Mouse (Mus musculus) thymus, adult 2 months (tissue): ENCODE measurements at regions not wholly inside any gene's neighbourhood (a gene's known extent, or its start where the extent isn't known, plus 50 kb on each side); places are given as distances from the start of the nearest gene placed in this dataset.

Source experiments
- DNase-seq: peaks from one replicate; pipeline ENCODE4 v3.0.0; 2021
- H3K27ac ChIP-seq: fragments of 200-500 bp; 2 replicates; pipeline ENCODE4 v1.5.1; 2012; ENCODE audit warnings: low read length, control low read depth; ENCODE audit not compliant: control insufficient read depth, insufficient read depth
- H3K27me3 ChIP-seq: fragments of 200-500 bp; 2 replicates; pipeline ENCODE4 v1.6.1; 2012; ENCODE audit warnings: mild to moderate bottlenecking, low read length, moderate library complexity, mixed read lengths; ENCODE audit not compliant: control insufficient read depth, insufficient read depth
- H3K36me3 ChIP-seq: fragments of 200-500 bp; 2 replicates; pipeline ENCODE4 v1.6.1; 2012; ENCODE audit warnings: mild to moderate bottlenecking, low read length, moderate library complexity; ENCODE audit not compliant: control insufficient read depth, insufficient read depth
- H3K4me1 ChIP-seq: fragments of 200-500 bp; replicated peaks from 2 replicates; pipeline ENCODE4 v1.6.1; 2012; ENCODE audit warnings: low read length; ENCODE audit not compliant: control insufficient read depth, insufficient read depth
- H3K4me3 ChIP-seq: fragments of 200-500 bp; 2 replicates; pipeline ENCODE4 v1.5.1; 2012; ENCODE audit warnings: mild to moderate bottlenecking, low read length, control low read depth, moderate library complexity; ENCODE audit not compliant: control insufficient read depth, insufficient read depth
- CTCF ChIP-seq: fragments of 200-500 bp; IDR thresholded peaks from 2 replicates; pipeline ENCODE4 v1.5.1; 2012; ENCODE audit warnings: mild to moderate bottlenecking, control low read depth, low read length, moderate library complexity, borderline replicate concordance; ENCODE audit not compliant: control insufficient read depth, poor library complexity, insufficient read depth; ENCODE audit errors: extremely low read depth
- POLR2A ChIP-seq: fragments of 200-500 bp; IDR thresholded peaks from 2 replicates; pipeline ENCODE4 v1.6.1; 2012; ENCODE audit warnings: mild to moderate bottlenecking, low read length, control low read depth, moderate library complexity; ENCODE audit not compliant: control insufficient read depth, poor library complexity, insufficient read depth; ENCODE audit errors: extremely low read depth
- WGBS: fragments of 180-500 bp; shearing (Covaris S2); methylation state at CpG from one replicate; pipeline ENCODE4 v1.1.7; 2018; 5-methylcytosine and 5-hydroxymethylcytosine counted together

DNA sequence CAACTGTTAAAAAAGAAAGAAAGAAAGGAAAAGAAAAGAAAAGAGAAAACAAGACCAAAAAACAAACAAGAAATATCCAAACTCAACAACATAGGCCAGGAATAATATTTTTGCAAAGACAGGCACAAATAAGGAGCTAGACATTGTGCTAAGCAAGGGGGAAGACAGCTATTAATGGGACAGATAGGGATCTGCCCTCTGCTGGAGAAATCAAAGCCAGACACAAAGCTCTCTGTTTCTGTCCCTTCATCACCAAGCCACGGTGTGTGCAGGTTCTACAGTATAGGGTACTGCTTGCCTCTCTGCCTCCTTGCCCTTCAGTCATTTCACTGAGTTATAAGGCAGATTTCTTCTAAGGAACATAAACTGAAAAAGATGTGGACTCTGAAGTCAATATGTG lies 57.8 kb upstream of the Chchd3 start:
- WGBS, result 51% methylated on average over 1 of the region's 1 CpGs
- no peak overlapping the region for H3K27ac ChIP-seq
- DNase-seq, result no peak
- no peaks in the 10 kb centered on the region for H3K36me3 ChIP-seq
- H3K4me3 ChIP-seq, result no peak overlapping the region
- no peaks in the 10 kb centered on the region for H3K4me1 ChIP-seq
- H3K27me3 ChIP-seq, result no peaks in the 10 kb centered on the region
- TF ChIP-seq POLR2A (no peak), CTCF (no peak)

DNA sequence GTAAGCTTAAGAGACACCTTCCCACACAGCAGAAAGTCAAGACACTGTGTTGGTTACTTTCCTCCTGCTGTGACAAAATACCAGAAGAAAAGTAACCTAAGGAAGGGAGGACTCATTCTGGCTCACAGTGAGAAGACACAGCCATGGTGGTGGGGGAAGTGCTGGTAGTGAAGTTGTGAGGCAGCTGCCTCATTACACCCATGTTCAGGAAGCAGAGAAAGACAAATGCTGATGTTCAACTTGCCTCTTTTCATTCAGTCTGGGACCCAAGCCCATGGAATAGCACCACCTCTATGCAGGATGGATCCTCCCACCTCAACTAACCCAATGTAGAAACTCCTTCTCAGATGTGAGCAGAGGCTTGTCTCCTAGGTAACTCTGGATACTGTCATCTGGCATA lies 60.5 kb upstream of the Chchd3 start:
- no peaks in the 10 kb centered on the region for H3K27me3 ChIP-seq
- no peak for TF ChIP-seq POLR2A
- TF ChIP-seq CTCF, result no peak
- no peak overlapping the region for H3K27ac ChIP-seq
- H3K36me3 ChIP-seq, result no peaks in the 10 kb centered on the region
- no peak for DNase-seq
- H3K4me3 ChIP-seq, result no peak overlapping the region
- H3K4me1 ChIP-seq, result no peaks in the 10 kb centered on the region

DNA sequence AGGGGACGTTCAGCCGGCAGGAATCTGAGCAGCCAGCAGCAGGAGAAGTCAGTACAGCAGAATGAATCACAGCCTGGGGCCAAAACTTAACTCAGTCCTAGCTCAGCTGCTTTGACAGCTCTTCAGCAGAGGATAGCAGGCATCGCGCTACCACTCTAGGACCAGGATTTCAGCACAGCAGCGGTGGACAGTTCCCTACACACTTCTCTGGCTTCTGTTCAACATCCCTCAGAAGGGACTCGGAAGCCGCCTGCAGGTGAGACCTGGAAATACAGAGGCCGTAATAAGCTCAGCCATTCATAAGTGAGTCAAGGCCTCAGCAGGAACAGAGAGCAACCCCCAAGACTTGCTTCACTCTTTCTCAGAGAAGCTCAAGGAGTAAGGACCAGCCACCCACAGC lies 66.5 kb upstream of the Chchd3 start:
- H3K4me1 ChIP-seq, result no peaks in the 10 kb centered on the region

DNA sequence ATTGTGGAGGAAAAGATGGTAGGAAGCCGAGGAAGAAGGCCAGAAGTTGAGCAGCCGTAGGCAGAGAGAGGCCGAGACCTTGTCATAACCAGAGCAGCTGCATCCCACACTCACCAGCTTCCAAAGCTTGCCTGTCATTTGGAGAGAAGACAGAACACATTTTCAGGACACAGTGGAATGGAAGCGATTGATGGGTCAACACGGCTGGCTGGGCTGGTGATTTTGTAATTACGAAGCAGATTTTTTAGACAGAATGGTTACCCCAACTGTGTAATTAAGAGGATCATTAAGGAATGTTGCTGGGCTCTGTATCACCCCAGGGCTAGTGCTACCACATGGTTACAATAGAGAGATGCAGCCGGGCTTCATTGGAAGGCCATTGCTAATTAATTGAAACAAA lies 76.8 kb upstream of the Chchd3 start:
- TF ChIP-seq POLR2A, result no peak
- no peak for TF ChIP-seq CTCF
- Histone ChIP-seq H3K4me1 (no peaks in the 10 kb centered on the region), H3K36me3 (no peaks in the 10 kb centered on the region), H3K4me3 (no peak overlapping the region), H3K27ac (no peak overlapping the region), H3K27me3 (no peaks in the 10 kb centered on the region)
- DNase-seq, result no peak
- WGBS, result 89% methylated on average over 7 of the region's 7 CpGs

More for the DNA sequence above, 66.5 kb upstream of the Chchd3 start:
- H3K4me3 ChIP-seq, result no peak overlapping the region
- TF ChIP-seq CTCF, result peak; percentile 44; the same call in 1 of the 2 replicates
- TF ChIP-seq POLR2A, result no peak
- H3K27me3 ChIP-seq, result no peaks in the 10 kb centered on the region
- WGBS, result 16% methylated on average over 8 of the region's 8 CpGs
- no peak overlapping the region for H3K27ac ChIP-seq
- DNase-seq, result peak; percentile 80
- H3K36me3 ChIP-seq, result no peaks in the 10 kb centered on the region

DNA sequence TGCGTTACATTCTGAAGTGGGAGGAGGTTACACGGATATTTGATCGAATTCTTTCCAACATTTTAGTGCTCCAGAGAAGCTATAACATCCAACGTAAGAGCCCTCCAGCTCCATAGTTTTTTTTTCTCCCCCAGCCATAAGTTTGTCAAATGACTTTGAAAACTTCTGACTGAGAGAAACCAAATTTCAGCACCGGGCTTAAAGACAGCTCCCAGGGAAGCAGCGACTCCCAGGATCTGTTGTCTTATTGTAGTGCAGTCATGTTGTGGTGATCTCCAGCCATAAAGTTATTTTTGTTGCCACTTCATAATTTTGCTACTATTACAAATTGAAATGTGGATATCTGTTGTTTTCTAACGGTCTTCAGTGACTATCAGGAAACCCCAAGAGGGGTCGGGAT lies 77.8 kb upstream of the Chchd3 start:
- no peak overlapping the region for H3K4me3 ChIP-seq
- no peak overlapping the region for H3K27ac ChIP-seq
- TF ChIP-seq POLR2A (no peak), CTCF (no peak)
- H3K36me3 ChIP-seq, result no peaks in the 10 kb centered on the region
- no peaks in the 10 kb centered on the region for H3K4me1 ChIP-seq
- peak; percentile 4 for DNase-seq
- 59% methylated on average over 8 of the region's 8 CpGs for WGBS
- H3K27me3 ChIP-seq, result no peaks in the 10 kb centered on the region

GRCm38 (mm10) chr6:33166479-33166878 lies 82.4 kb upstream of the Exoc4 start:
- Histone ChIP-seq H3K27me3 (no peaks in the 10 kb centered on the region), H3K4me1 (no peaks in the 10 kb centered on the region), H3K36me3 (no peaks in the 10 kb centered on the region), H3K4me3 (no peak overlapping the region), H3K27ac (no peak overlapping the region)
- no peak for DNase-seq
- TF ChIP-seq POLR2A (no peak), CTCF (no peak)
- WGBS, result 96% methylated on average over 11 of the region's 11 CpGs

- 89% methylated on average over 12 of the region's 12 CpGs for WGBS
- Histone ChIP-seq H3K4me1 (no peaks in the 10 kb centered on the region), H3K36me3 (no peaks in the 10 kb centered on the region), H3K27me3 (no peaks in the 10 kb centered on the region), H3K4me3 (no peak overlapping the region), H3K27ac (no peak overlapping the region)
- DNase-seq, result no peak
- TF ChIP-seq POLR2A, result no peak
- no peak for TF ChIP-seq CTCF
These were observed 75.3 kb upstream of the Exoc4 start for GRCm38 (mm10) chr6:33173606-33174005.
